Mouse (Mus musculus) neural tube, embryonic 11.5 days (tissue): ENCODE results near the gene Dnaaf2. TPM values are rescaled to one million over a fixed set of nuclear protein-coding genes. Genes with fewer than 3 reads are reported as not detected.

ENCODE experiments used
- ATAC-seq: fragments of 200-750 bp; cut with Nextera tagmentation; 2 replicates; pipeline ENCODE4 v1.8.0; 2017; ENCODE audit warnings: moderate number of reproducible peaks, mild to moderate bottlenecking, moderate TSS enrichment, moderate library complexity; ENCODE audit not compliant: insufficient read depth, low FRiP score, low TSS enrichment
- DNase-seq: peaks from one replicate; pipeline ENCODE4 v3.0.0-alpha.2; 2015; ENCODE audit warnings: low spot score
- H3K27ac ChIP-seq: fragments of 300-500 bp; sonication (generic); 2 replicates; pipeline ENCODE4 v1.5.1; 2014; ENCODE audit warnings: low read depth, mild to moderate bottlenecking, low read length
- H3K27me3 ChIP-seq: fragments of 300-500 bp; sonication (generic); 2 replicates; pipeline ENCODE4 v1.6.1; 2014; ENCODE audit warnings: mild to moderate bottlenecking, low read length, mixed read lengths; ENCODE audit not compliant: control insufficient read depth, insufficient read depth
- H3K36me3 ChIP-seq: fragments of 300-500 bp; sonication (generic); 2 replicates; pipeline ENCODE4 v1.6.1; 2014; ENCODE audit warnings: mild to moderate bottlenecking, low read length, moderate library complexity, mixed read lengths; ENCODE audit not compliant: control insufficient read depth, insufficient read depth
- H3K4me1 ChIP-seq: fragments of 300-500 bp; sonication (generic); 2 replicates; pipeline ENCODE4 v1.6.1; 2014; ENCODE audit warnings: low read length, mixed read lengths; ENCODE audit not compliant: control insufficient read depth, insufficient read depth
- H3K4me2 ChIP-seq: fragments of 300-500 bp; sonication (generic); 2 replicates; pipeline ENCODE4 v1.6.1; 2014; ENCODE audit warnings: low read depth, mild to moderate bottlenecking, moderate library complexity
- H3K4me3 ChIP-seq: fragments of 300-500 bp; sonication (generic); 2 replicates; pipeline ENCODE4 v1.5.1; 2014; ENCODE audit warnings: low read depth, low read length
- H3K9ac ChIP-seq: fragments of 300-500 bp; sonication (generic); 2 replicates; pipeline ENCODE4 v1.6.1; 2014; ENCODE audit warnings: mild to moderate bottlenecking, low read length
- H3K9me3 ChIP-seq: fragments of 300-500 bp; sonication (generic); 2 replicates; pipeline ENCODE4 v1.6.1; 2016; ENCODE audit warnings: low read length; ENCODE audit not compliant: control insufficient read depth
- WGBS: fragments of 180-500 bp; shearing (Covaris S2); extraction: QIAGEN DNeasy Blood & Tissue Kit; methylation state at CpG from one replicate; pipeline ENCODE4 v1.1.7; 2014; 5-methylcytosine and 5-hydroxymethylcytosine counted together
- polyA plus RNA-seq: library from polyadenylated mRNA; unstranded; fragments of >200 nt; fragmentation: Nextera tagmentation; extraction: Ambion mirVana; gene quantifications from 2 replicates; pipeline ENCODE4 v1.2.1, GENCODE M21; 2014

The Dnaaf2 gene
- polyA plus RNA-seq, 1 experiment from 2014 or later = 9.7 TPM

DNA sequence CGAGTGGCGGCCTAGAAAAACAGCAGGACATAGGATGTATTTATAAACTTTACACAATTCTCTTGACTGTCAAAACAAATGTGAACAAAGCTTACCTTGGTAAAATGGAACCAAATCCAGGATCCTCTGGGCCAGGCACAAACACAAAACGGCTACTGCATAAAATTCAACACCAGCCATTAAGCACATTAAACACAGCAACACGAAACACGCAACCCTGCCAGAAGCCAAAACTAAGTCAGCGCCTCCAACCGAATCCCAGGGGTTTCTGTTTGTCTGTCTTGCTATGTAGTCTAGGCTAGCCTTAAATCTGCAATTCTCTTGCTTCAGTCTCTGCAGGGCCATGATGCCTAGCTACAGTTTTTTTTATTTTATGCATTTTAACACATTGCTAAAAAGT, 9.7 kb upstream of the Dnaaf2 start:
- WGBS = 95% methylated on average over 7 of the region's 7 CpGs
- Histone ChIP-seq H3K27ac (no peak overlapping the region), H3K27me3 (no peaks in the 10 kb centered on the region), H3K4me3 (no peak overlapping the region), H3K4me1 (no peaks in the 10 kb centered on the region), H3K36me3 (peaks cover 5% of the 10 kb centered on the region; the same call in 1 of the 2 replicates), H3K9ac (no peak overlapping the region), H3K9me3 (no peaks in the 10 kb centered on the region), H3K4me2 (no peak overlapping the region)
- DNase-seq (no peak), ATAC-seq (no peak)

DNA sequence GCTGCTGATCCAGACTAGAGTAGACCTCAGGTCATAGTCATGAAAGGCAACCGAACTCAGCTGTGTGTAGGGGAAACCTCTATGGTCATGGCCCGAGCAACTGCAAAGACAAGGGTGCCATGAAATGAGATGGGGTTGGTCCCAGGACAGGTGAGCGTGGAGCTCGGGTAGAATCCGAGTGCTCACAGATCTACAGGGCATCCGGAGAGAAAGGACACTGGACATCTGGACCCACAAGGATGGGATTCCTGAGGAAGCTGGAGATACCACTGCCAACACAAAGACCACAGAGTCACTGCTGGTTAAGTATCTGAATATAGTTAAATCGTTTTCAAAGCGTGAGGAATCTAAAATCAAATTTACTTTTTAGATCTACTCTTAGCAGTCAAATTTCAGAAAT, 9.2 kb upstream of the Dnaaf2 start:
- ATAC-seq (no peak), DNase-seq (no peak)
- Histone ChIP-seq H3K4me1 (no peaks in the 10 kb centered on the region), H3K36me3 (peaks cover 4% of the 10 kb centered on the region), H3K4me2 (no peak overlapping the region), H3K27ac (no peak overlapping the region), H3K9me3 (no peaks in the 10 kb centered on the region), H3K4me3 (no peak overlapping the region), H3K9ac (no peak overlapping the region), H3K27me3 (no peaks in the 10 kb centered on the region)
- WGBS = 96% methylated on average over 8 of the region's 8 CpGs

DNA sequence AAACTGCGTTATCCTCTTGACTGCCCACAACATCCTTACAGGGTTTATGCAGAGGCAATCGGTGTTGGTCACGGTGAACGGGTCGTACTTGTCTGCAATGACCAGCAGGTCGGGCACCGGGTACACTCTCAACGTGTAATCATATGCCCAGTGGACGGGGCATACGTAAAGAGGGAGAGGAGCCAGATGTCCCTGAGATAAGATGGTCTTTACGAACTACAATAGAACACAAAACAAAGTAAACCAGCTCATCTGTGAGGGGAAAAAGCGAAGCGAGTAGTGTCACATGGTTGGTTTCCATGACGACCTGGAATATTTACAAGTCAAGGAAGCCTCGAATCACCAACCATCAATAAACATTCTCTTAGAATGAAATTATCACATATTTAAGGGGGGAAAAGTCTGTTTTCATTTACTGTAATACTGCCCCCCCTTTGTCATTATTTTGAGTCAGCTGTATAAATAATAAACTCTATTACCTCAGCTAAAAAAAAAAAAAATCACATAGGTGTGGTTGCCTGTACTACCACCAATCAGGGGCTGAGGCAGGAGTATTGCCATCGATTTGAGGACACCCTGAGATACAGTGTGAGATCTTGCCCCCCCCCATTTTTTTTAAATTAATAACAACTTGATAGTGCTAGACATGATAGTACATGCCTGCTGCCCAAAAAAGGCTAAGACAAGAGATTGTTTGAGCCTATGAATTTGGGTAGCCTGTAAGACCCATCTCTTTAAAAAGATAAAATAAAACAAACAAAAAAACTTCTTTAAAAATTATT, 6.0 kb upstream of the Dnaaf2 start, which contains the start of gene Gm49384:
Gm49384 (minus strand) TSS at position 216 of the 782 bp plus-strand sequence.
- Histone ChIP-seq H3K4me3 (no peak within 1 kb of the TSS), H3K4me1 (no peaks in the 10 kb centered on the region; the same call in 1 of the 2 replicates), H3K9me3 (no peaks in the 10 kb centered on the region), H3K9ac (no peak within 1 kb of the TSS), H3K36me3 (no peaks in the 10 kb centered on the region; the same call in 1 of the 2 replicates), H3K27me3 (no peaks in the 10 kb centered on the region), H3K27ac (no peak within 1 kb of the TSS), H3K4me2 (no peak within 1 kb of the TSS)
- 75% methylated on average over 16 of the region's 16 CpGs for WGBS
- DNase-seq (no peak), ATAC-seq (no peak)

DNA sequence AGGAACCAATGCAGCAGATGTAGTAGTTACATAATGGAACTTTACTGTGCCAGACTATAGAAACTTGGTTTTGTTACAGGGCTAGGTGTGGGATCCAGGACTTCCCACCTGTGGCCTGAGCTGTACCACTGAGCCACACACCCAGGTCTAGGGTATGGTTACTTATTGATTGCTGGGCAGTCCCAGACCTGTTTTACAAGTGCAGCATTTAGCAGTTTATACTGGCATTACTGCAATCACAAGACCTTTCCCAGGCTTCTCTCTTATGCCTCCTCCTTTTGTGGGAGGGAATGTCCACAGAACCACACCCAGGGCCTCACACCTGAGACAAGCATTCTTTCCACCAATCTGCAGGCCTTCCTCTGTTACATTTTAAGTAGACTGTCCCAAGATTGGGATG, 756 bp upstream of the Dnaaf2 start:
- Histone ChIP-seq H3K4me1 (peaks cover 12% of the 10 kb centered on the region), H3K9me3 (no peaks in the 10 kb centered on the region), H3K9ac (no peak overlapping the region), H3K4me3 (no peak overlapping the region), H3K36me3 (no peaks in the 10 kb centered on the region; the same call in 1 of the 2 replicates), H3K4me2 (0 out of 2 replicates have a peak overlapping the region, but pooled peaks have one; percentile 12), H3K27me3 (no peaks in the 10 kb centered on the region), H3K27ac (no peak overlapping the region)
- ATAC-seq (no peak), DNase-seq (no peak)

DNA sequence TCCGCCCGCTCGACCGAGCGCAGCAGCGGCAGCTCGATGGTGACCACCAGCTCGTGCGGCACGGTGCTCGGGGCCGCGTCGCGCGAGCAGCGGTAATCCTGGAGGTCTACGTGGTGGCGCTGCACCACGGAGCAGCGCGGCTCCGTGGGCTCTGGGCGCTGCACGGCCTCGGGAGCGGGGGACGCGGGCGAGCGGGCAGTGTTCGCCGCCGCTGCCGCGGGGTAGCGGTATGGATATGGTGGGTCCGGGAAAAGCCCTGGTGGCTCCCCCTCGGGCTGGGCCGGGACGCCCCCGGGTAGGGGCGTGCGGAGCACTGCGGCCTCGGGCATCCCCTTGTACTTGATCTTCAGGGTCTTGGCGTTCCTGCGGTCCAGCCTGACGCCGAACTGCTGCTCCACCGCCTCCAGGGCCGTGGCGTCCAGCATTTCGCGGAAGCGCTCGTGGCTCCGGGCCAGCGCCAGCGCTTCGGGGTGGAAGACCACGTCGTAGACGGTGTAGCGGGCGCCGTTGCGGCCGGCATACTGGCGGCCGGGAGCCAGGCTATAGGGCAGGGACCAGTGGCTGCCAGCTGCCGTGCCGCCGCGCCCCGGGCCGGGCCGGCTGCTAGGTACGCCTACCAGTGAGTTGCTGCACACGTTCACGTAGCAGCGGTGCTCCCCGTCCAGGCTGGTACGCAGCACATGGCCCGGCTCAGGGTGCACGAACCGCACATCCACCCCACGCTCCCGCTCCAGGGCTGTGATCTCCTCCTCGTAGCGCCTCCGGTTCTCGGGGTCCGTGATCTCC, 658 bp downstream of the Dnaaf2 start:
- H3K4me3 ChIP-seq = peak overlapping the region; percentile 94
- H3K9ac ChIP-seq = peak overlapping the region; percentile 83
- no peaks in the 10 kb centered on the region for H3K27me3 ChIP-seq
- peak overlapping the region; percentile 83 for H3K27ac ChIP-seq
- peak overlapping the region; percentile 97 for H3K4me2 ChIP-seq
- DNase-seq (peak; percentile 62), ATAC-seq (peak; percentile 74)
- peaks cover 12% of the 10 kb centered on the region for H3K4me1 ChIP-seq
- no peaks in the 10 kb centered on the region; the same call in 1 of the 2 replicates for H3K36me3 ChIP-seq
- H3K9me3 ChIP-seq = no peaks in the 10 kb centered on the region
- WGBS = under 1% methylated on average over 84 of the region's 94 CpGs

DNA sequence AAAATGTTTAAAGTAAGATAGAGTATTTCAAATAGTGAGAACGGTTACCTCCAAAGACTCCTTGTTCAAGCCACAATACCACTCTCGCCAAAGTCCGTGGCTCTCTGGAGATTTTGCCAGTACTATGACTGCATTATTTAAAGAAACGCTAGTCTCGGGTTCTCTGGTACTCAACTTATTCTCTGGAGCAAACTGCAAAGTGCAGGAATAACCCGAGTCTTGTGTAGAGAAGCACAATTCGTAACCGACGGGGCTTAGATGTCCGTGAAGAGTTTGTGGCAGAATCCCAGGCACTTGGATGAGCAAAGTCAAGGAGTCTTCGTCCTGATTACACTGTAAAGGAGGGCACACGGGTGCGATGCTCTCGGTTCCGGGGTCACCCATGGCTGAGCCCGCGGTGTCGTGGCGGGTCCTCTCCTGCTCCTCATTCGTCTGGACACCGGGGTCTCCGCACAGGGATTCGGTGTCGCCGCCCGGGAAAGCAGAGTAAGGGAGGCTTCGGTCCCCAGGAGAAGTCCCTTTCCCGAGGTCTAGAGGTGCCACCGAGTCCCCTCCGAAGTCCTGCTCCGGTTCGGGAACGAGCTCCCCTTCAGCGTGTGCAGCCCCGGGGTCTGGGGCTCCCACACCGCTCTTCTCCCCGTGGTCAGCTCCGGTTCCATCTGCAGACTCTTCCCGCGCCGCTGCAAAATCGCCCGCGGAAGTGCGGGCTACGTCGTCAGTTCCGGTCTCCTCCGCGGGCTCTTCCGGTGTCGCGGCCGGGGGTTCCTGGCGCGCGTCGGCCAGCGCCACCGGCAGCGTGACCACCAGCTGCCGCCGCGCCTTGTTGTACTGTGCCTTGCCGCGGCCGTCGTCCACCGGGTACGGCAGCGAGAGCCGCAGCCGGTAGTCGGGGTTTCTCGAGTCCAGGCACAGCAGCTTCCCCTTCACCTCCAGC, 1.5 kb downstream of the Dnaaf2 start, which contains the start of gene Gm49383:
Gm49383 (minus strand) TSS at position 661 of the 934 bp plus-strand sequence.
- Histone ChIP-seq H3K4me3 (peak within 1 kb of the TSS; percentile 94), H3K9ac (peak within 1 kb of the TSS; percentile 83)
- under 1% methylated on average over 67 of the region's 75 CpGs for WGBS

DNA sequence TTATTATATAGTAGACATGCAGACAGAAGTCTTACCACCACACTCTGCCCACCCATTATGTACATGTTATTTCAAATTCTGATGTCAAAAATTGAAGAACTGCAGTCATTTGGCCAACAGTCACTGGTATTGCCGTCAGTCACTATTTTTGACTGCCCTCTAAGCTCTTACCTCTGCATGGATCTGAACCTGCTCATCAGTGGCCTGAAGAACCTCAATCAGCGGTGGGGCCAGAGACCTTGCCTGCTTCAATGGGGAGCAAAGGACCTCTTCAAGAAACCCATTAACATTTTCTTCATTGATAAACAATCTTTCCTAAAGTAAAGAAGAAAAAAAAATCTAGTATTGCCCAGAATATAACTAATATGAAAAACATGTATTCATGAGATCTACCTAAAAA, 5.6 kb downstream of the Dnaaf2 start:
- Histone ChIP-seq H3K9me3 (no peaks in the 10 kb centered on the region), H3K4me3 (no peak overlapping the region), H3K36me3 (no peaks in the 10 kb centered on the region; the same call in 1 of the 2 replicates), H3K4me1 (peaks cover 5% of the 10 kb centered on the region; the same call in 1 of the 2 replicates), H3K4me2 (no peak overlapping the region), H3K27me3 (no peaks in the 10 kb centered on the region), H3K9ac (no peak overlapping the region), H3K27ac (no peak overlapping the region)
- 96% methylated on average over 2 of the region's 2 CpGs for WGBS
- DNase-seq (no peak), ATAC-seq (no peak)

More for the DNA sequence above, 1.5 kb downstream of the Dnaaf2 start, which contains the start of gene Gm49383:
- peaks cover 12% of the 10 kb centered on the region for H3K4me1 ChIP-seq
- peak; percentile 90 for DNase-seq
- peak within 1 kb of the TSS; percentile 83 for H3K27ac ChIP-seq
- H3K27me3 ChIP-seq = no peaks in the 10 kb centered on the region
- peak within 1 kb of the TSS; percentile 97 for H3K4me2 ChIP-seq
- H3K36me3 ChIP-seq = no peaks in the 10 kb centered on the region
- ATAC-seq = peak; percentile 87
- no peaks in the 10 kb centered on the region for H3K9me3 ChIP-seq

DNA sequence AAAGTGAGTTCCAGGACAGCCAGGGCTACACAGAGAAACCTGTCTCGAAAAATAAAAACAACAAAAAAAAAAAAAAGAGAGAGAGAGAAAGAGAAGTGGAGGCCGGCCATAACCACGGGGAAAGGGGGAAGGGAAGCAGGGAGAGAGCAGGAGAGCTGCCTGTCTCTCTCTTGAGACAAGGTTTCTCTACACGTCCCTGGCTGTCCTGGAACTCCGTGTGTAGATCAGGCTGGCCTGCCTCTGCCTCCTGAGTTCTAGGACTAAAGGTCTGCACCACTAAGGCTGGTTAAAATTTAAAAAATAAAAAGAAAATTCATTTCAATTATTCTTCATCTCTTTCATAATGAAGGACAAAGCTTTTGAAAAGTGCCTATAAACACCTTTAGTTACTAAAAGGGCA, 6.8 kb downstream of the Dnaaf2 start:
- H3K4me3 ChIP-seq = no peak overlapping the region
- no peak overlapping the region for H3K4me2 ChIP-seq
- no peak overlapping the region for H3K27ac ChIP-seq
- H3K9me3 ChIP-seq = no peaks in the 10 kb centered on the region
- H3K9ac ChIP-seq = no peak overlapping the region
- H3K27me3 ChIP-seq = no peaks in the 10 kb centered on the region
- peaks cover 7% of the 10 kb centered on the region; the same call in 1 of the 2 replicates for H3K4me1 ChIP-seq
- no peaks in the 10 kb centered on the region; the same call in 1 of the 2 replicates for H3K36me3 ChIP-seq
- WGBS = 90% methylated on average over 5 of the region's 5 CpGs
- ATAC-seq = no peak
- DNase-seq = no peak
